Mouse (Mus musculus): ENCODE measurements around the gene Gm6710. TPM values are rescaled to one million over a fixed set of nuclear protein-coding genes. Genes with fewer than 3 reads are reported as not detected.
"Not testable (repeated sequence)": the region's sequence is repeated elsewhere in the genome, so short reads cannot be mapped to it uniquely, and the experiment has no call there.

Gene Gm6710
- polyA plus RNA-seq (2012; ENCODE audit: insufficient read depth, insufficient read length, low replicate concordance, missing spikeins), result not detected in 2 replicates

GRCm38 (mm10) chr2:175869024-175869423 lies at the start of gene Gm6710:
TSS of gene Gm6710 (plus strand) at chr2:175869219.
- not testable (repeated sequence) for H3K4me3 ChIP-seq (ENCODE audit: insufficient read depth, low read depth, low read length); H3K27ac ChIP-seq (ENCODE audit: insufficient read depth, low read depth, low read length); H3K4me1 ChIP-seq (ENCODE audit: control insufficient read depth, insufficient read depth, low read length)
- WGBS, result no CpG with 5 or more reads among the region's 7 CpGs

Other genes with a start within 250 kb of the Gm6710 start
- gene Gm11007, start 225.2 kb upstream of the Gm6710 start, polyA plus RNA-seq (2012; ENCODE audit: insufficient read depth, insufficient read length, low replicate concordance, missing spikeins), result not detected in 2 replicates
- gene Zfp969, start 165.6 kb upstream of the Gm6710 start, polyA plus RNA-seq (2012; ENCODE audit: insufficient read depth, insufficient read length, low replicate concordance, missing spikeins), result not detected in 2 replicates
- gene Gm2007, start 127.7 kb upstream of the Gm6710 start, polyA plus RNA-seq (2012; ENCODE audit: insufficient read depth, insufficient read length, low replicate concordance, missing spikeins), result not detected in 2 replicates
- not detected in 2 replicates for gene Gm14288, start 68.1 kb upstream of the Gm6710 start, polyA plus RNA-seq (2012; ENCODE audit: insufficient read depth, insufficient read length, low replicate concordance, missing spikeins)
- gene Zfp966, start 61.9 kb downstream of the Gm6710 start, polyA plus RNA-seq (2012; ENCODE audit: insufficient read depth, insufficient read length, low replicate concordance, missing spikeins), result not detected in 2 replicates
- not detected in 2 replicates for gene Gm2026, start 96.1 kb downstream of the Gm6710 start, polyA plus RNA-seq (2012; ENCODE audit: insufficient read depth, insufficient read length, low replicate concordance, missing spikeins)

Measured in olfactory bulb, adult 2 months (tissue).